Mouse (Mus musculus) kidney, postnatal 10 days (tissue): ENCODE data around the gene Ube2e3.

Experiments
- DNase-seq: peaks from one replicate; pipeline ENCODE4 v3.0.0; 2021; ENCODE audit warnings: mixed read lengths

The Ube2e3 gene

GRCm38 (mm10) chr2:78867726-78868510 lies at the start of gene Ube2e3:
Ube2e3 (plus strand) TSS chr2:78868124.
- no peak for DNase-seq

GRCm38 (mm10) chr2:78829887-78830286 lies 38.0 kb upstream of the Ube2e3 start:
- DNase-seq = no peak

- DNase-seq = no peak
Measured at GRCm38 (mm10) chr2:78841494-78842224, 26.3 kb upstream of the Ube2e3 start.

- no peak for DNase-seq
Measured at GRCm38 (mm10) chr2:78844365-78844764, 23.6 kb upstream of the Ube2e3 start.

- DNase-seq = no peak
Measured at GRCm38 (mm10) chr2:78845274-78845673, 22.6 kb upstream of the Ube2e3 start.

GRCm38 (mm10) chr2:78845717-78846116 lies 22.2 kb upstream of the Ube2e3 start:
- DNase-seq = no peak

GRCm38 (mm10) chr2:78854315-78854714 lies 13.6 kb upstream of the Ube2e3 start:
- DNase-seq = no peak

- DNase-seq = no peak
Measured at GRCm38 (mm10) chr2:78858628-78859027, 9.3 kb upstream of the Ube2e3 start.

- DNase-seq = no peak
Measured at GRCm38 (mm10) chr2:78859266-78860087, 8.4 kb upstream of the Ube2e3 start.

- DNase-seq = no peak
Measured at GRCm38 (mm10) chr2:78860088-78860372, 7.9 kb upstream of the Ube2e3 start.

GRCm38 (mm10) chr2:78864116-78864515 lies 3.8 kb upstream of the Ube2e3 start:
- DNase-seq = no peak

- DNase-seq = no peak
Measured at GRCm38 (mm10) chr2:78864866-78865265, 3.1 kb upstream of the Ube2e3 start.

- DNase-seq = peak; percentile 93
Measured at GRCm38 (mm10) chr2:78868511-78868854, 559 bp downstream of the Ube2e3 start.

GRCm38 (mm10) chr2:78868951-78869720 lies 1.2 kb downstream of the Ube2e3 start:
- DNase-seq = peak; percentile 91

- DNase-seq = peak; percentile 50
Measured at GRCm38 (mm10) chr2:78869721-78870442, 2.0 kb downstream of the Ube2e3 start.

GRCm38 (mm10) chr2:78870443-78871025 lies 2.6 kb downstream of the Ube2e3 start:
- peak; percentile 17 for DNase-seq

GRCm38 (mm10) chr2:78871971-78872860 lies 4.3 kb downstream of the Ube2e3 start:
- peak; percentile 28 for DNase-seq

GRCm38 (mm10) chr2:78873946-78874345 lies 6.0 kb downstream of the Ube2e3 start:
- DNase-seq = no peak

GRCm38 (mm10) chr2:78876002-78876401 lies 8.1 kb downstream of the Ube2e3 start:
- no peak for DNase-seq

- DNase-seq = no peak
Measured at GRCm38 (mm10) chr2:78882068-78882467, 14.1 kb downstream of the Ube2e3 start.
